Mouse (Mus musculus) myocyte (in vitro differentiated cells): ENCODE measurements around the gene Rnase2b. TPM values are rescaled to one million over a fixed set of nuclear protein-coding genes. Genes with fewer than 3 reads are reported as not detected.

Source experiments
- H3K27me3 ChIP-seq: one replicate; pipeline ENCODE4 v1.6.1; 2011; ENCODE audit not compliant: control insufficient read depth, insufficient read depth, insufficient read length
- H3K36me3 ChIP-seq: one replicate; pipeline ENCODE4 v1.6.1; 2011; ENCODE audit not compliant: control insufficient read depth, insufficient read depth
- H3K4me2 ChIP-seq: one replicate; pipeline ENCODE4 v1.6.1; 2011; ENCODE audit warnings: low read depth, control low read depth
- H3K4me3 ChIP-seq: one replicate; pipeline ENCODE4 v1.5.1; 2011; ENCODE audit warnings: mild to moderate bottlenecking, control low read depth, moderate library complexity
- H3K79me2 ChIP-seq: one replicate; pipeline ENCODE4 v1.6.1; 2011; ENCODE audit not compliant: control insufficient read depth, insufficient read depth
- H3ac ChIP-seq: one replicate; pipeline ENCODE4 v1.6.1; 2011; ENCODE audit not compliant: control insufficient read depth, insufficient read length
- CEBPB ChIP-seq: IDR thresholded peaks from 2 replicates; pipeline ENCODE4 v1.6.1; 2011; ENCODE audit warnings: mild to moderate bottlenecking, moderate library complexity; ENCODE audit not compliant: poor library complexity, insufficient read depth, severe bottlenecking
- E2F4 ChIP-seq: IDR thresholded peaks from one replicate; pipeline ENCODE4 v1.6.1; 2011; ENCODE audit warnings: mild to moderate bottlenecking, control low read depth, moderate library complexity; ENCODE audit not compliant: insufficient read depth
- MAX ChIP-seq: IDR thresholded peaks from one replicate; pipeline ENCODE4 v1.6.1; 2011; ENCODE audit warnings: low read depth, mild to moderate bottlenecking, control low read depth
- MYOD1 ChIP-seq, 3 experiments: IDR thresholded peaks; one replicate each; pipeline ENCODE4 v1.6.1; 2011; ENCODE audit warnings: control low read depth in 2 of 3, low read depth in 2 of 3, mild to moderate bottlenecking in 2 of 3, moderate library complexity in 1 of 3; ENCODE audit not compliant: insufficient read length in 2 of 3, control insufficient read depth in 1 of 3
- MYOG ChIP-seq, 3 experiments: IDR thresholded peaks; one replicate each; pipeline ENCODE4 v1.6.1; 2011; ENCODE audit warnings: control low read depth in 2 of 3, low read depth in 2 of 3, mild to moderate bottlenecking in 2 of 3; ENCODE audit not compliant: insufficient read length in 2 of 3, control insufficient read depth in 1 of 3, insufficient read depth in 1 of 3
- POLR2A ChIP-seq: IDR thresholded peaks from one replicate; pipeline ENCODE4 v1.6.1; 2011; ENCODE audit warnings: low read depth, mild to moderate bottlenecking, control low read depth, moderate library complexity; ENCODE audit not compliant: insufficient read length
- POLR2AphosphoS2 ChIP-seq: IDR thresholded peaks from one replicate; pipeline ENCODE4 v1.6.1; 2011; ENCODE audit warnings: low read depth, control low read depth; ENCODE audit not compliant: insufficient read length
- REST ChIP-seq: IDR thresholded peaks from one replicate; pipeline ENCODE4 v1.6.1; 2011; ENCODE audit warnings: mild to moderate bottlenecking, control low read depth, moderate library complexity; ENCODE audit not compliant: insufficient read depth, insufficient read length
- SRF ChIP-seq: IDR thresholded peaks from one replicate; pipeline ENCODE4 v1.6.1; 2011; ENCODE audit warnings: low read depth; ENCODE audit not compliant: control insufficient read depth, insufficient read length
- TCF12 ChIP-seq: IDR thresholded peaks from one replicate; pipeline ENCODE4 v1.6.1; 2011; ENCODE audit warnings: mild to moderate bottlenecking, control low read depth; ENCODE audit not compliant: poor library complexity, insufficient read depth, severe bottlenecking
- TCF3 ChIP-seq: IDR thresholded peaks from one replicate; pipeline ENCODE4 v1.6.1; 2011; ENCODE audit warnings: low read depth, control low read depth; ENCODE audit not compliant: insufficient read length
- USF1 ChIP-seq: IDR thresholded peaks from one replicate; pipeline ENCODE4 v1.6.1; 2011; ENCODE audit warnings: low read depth, mild to moderate bottlenecking, control low read depth, moderate library complexity
- polyA plus RNA-seq: library from polyadenylated mRNA; unstranded; fragments of >200 nt; fragmentation: generic; extraction: Trizol; gene quantifications from one replicate; pipeline ENCODE4 v1.2.1, GENCODE M21; 2012; ENCODE audit warnings: missing spikeins

Gene Rnase2b
- polyA plus RNA-seq, 1 experiment: not detected

- no peak overlapping the region for H3K4me2 ChIP-seq
- no peak overlapping the region for H3ac ChIP-seq
- H3K36me3 ChIP-seq: no peaks in the 10 kb centered on the region
- TF ChIP-seq POLR2A (no peak), MYOG (IDR thresholded peaks at IDR 0.05; ENCODE audit: control insufficient read depth in 1 of 3, insufficient read depth in 1 of 3, insufficient read length in 2 of 3, low read depth in 2 of 3) (no peak), SRF (no peak), TCF3 (no peak), USF1 (no peak), REST (no peak), MYOD1 (IDR thresholded peaks at IDR 0.05; ENCODE audit: control insufficient read depth in 1 of 3, insufficient read length in 2 of 3, low read depth in 2 of 3) (no peak), POLR2AphosphoS2 (no peak), CEBPB (no peak), TCF12 (no peak)
- no peak overlapping the region for H3K4me3 ChIP-seq
- H3K79me2 ChIP-seq: no peaks in the 10 kb centered on the region
- H3K27me3 ChIP-seq: peaks cover 6% of the 10 kb centered on the region
Measured at GRCm38 (mm10) chr14:51128775-51129623, 33.1 kb upstream of the Rnase2b start.

GRCm38 (mm10) chr14:51129624-51129975 lies 32.5 kb upstream of the Rnase2b start:
- H3K79me2 ChIP-seq: no peaks in the 10 kb centered on the region
- H3K4me2 ChIP-seq: no peak overlapping the region
- H3ac ChIP-seq: no peak overlapping the region
- no peaks in the 10 kb centered on the region for H3K36me3 ChIP-seq
- H3K27me3 ChIP-seq: peaks cover 6% of the 10 kb centered on the region
- H3K4me3 ChIP-seq: no peak overlapping the region
- TF ChIP-seq POLR2AphosphoS2 (no peak), MYOG (IDR thresholded peaks at IDR 0.05; ENCODE audit: control insufficient read depth in 1 of 3, insufficient read depth in 1 of 3, insufficient read length in 2 of 3, low read depth in 2 of 3) (no peak)

- Histone ChIP-seq H3K4me3 (no peak overlapping the region), H3K27me3 (peaks cover 6% of the 10 kb centered on the region), H3K79me2 (no peaks in the 10 kb centered on the region), H3K36me3 (no peaks in the 10 kb centered on the region), H3K4me2 (no peak overlapping the region), H3ac (no peak overlapping the region)
- TF ChIP-seq POLR2A (no peak), TCF12 (no peak), MYOG (IDR thresholded peaks at IDR 0.05; ENCODE audit: control insufficient read depth in 1 of 3, insufficient read depth in 1 of 3, insufficient read length in 2 of 3, low read depth in 2 of 3) (no peak), TCF3 (no peak)
Measured at GRCm38 (mm10) chr14:51130315-51130940, 31.6 kb upstream of the Rnase2b start.

GRCm38 (mm10) chr14:51131086-51131815 lies 30.8 kb upstream of the Rnase2b start:
- Histone ChIP-seq H3ac (no peak overlapping the region), H3K27me3 (peaks cover 6% of the 10 kb centered on the region), H3K4me3 (no peak overlapping the region), H3K79me2 (no peaks in the 10 kb centered on the region), H3K36me3 (no peaks in the 10 kb centered on the region), H3K4me2 (no peak overlapping the region)
- no peak for TF ChIP-seq TCF12
- no peak for TF ChIP-seq POLR2AphosphoS2
- no peak for TF ChIP-seq TCF3
- no peak for TF ChIP-seq MAX
- TF ChIP-seq REST: no peak
- TF ChIP-seq USF1: no peak

GRCm38 (mm10) chr14:51132372-51132771 lies 29.7 kb upstream of the Rnase2b start:
- Histone ChIP-seq H3K4me2 (no peak overlapping the region), H3ac (no peak overlapping the region), H3K4me3 (no peak overlapping the region), H3K79me2 (no peaks in the 10 kb centered on the region), H3K36me3 (no peaks in the 10 kb centered on the region), H3K27me3 (peaks cover 6% of the 10 kb centered on the region)
- no peak for TF ChIP-seq TCF3
- TF ChIP-seq USF1: no peak
- no peak for TF ChIP-seq MAX
- no peak for TF ChIP-seq SRF
- TF ChIP-seq REST: no peak
- no peak for TF ChIP-seq CEBPB
- no peak for TF ChIP-seq MYOG (IDR thresholded peaks at IDR 0.05; ENCODE audit: control insufficient read depth in 1 of 3, insufficient read depth in 1 of 3, insufficient read length in 2 of 3, low read depth in 2 of 3)
- no peak for TF ChIP-seq POLR2AphosphoS2
- no peak for TF ChIP-seq POLR2A
- no peak for TF ChIP-seq MYOD1 (IDR thresholded peaks at IDR 0.05; ENCODE audit: control insufficient read depth in 1 of 3, insufficient read length in 2 of 3, low read depth in 2 of 3)
- TF ChIP-seq TCF12: no peak
- TF ChIP-seq E2F4: no peak
